Mouse (Mus musculus) kidney, embryonic 14.5 days (tissue): ENCODE results near the gene Tom1l2. TPM values are rescaled to one million over a fixed set of nuclear protein-coding genes. Genes with fewer than 3 reads are reported as not detected.

Source experiments
- ATAC-seq: fragments of 200-750 bp; cut with Nextera tagmentation; 2 replicates; pipeline ENCODE4 v1.8.0; 2017; ENCODE audit warnings: moderate number of reproducible peaks, mild to moderate bottlenecking, moderate TSS enrichment, moderate library complexity; ENCODE audit not compliant: low FRiP score, low TSS enrichment
- H3K27ac ChIP-seq: fragments of 300-500 bp; sonication (generic); 2 replicates; pipeline ENCODE4 v1.5.1; 2014; ENCODE audit warnings: low read depth, mild to moderate bottlenecking, low read length, moderate library complexity, mixed read lengths
- H3K27me3 ChIP-seq: fragments of 300-500 bp; sonication (generic); 2 replicates; pipeline ENCODE4 v1.6.1; 2014; ENCODE audit warnings: mild to moderate bottlenecking, low read length; ENCODE audit not compliant: control insufficient read depth, insufficient read depth
- H3K36me3 ChIP-seq: fragments of 300-500 bp; sonication (generic); 2 replicates; pipeline ENCODE4 v1.6.1; 2014; ENCODE audit warnings: low read length, mixed read lengths; ENCODE audit not compliant: control insufficient read depth, insufficient read depth
- H3K4me1 ChIP-seq: fragments of 300-500 bp; sonication (generic); 2 replicates; pipeline ENCODE4 v1.6.1; 2014; ENCODE audit warnings: low read length, mixed read lengths; ENCODE audit not compliant: control insufficient read depth, insufficient read depth
- H3K4me2 ChIP-seq: fragments of 300-500 bp; sonication (generic); replicated peaks from 2 replicates; pipeline ENCODE4 v1.6.1; 2014; ENCODE audit warnings: low read depth, mild to moderate bottlenecking, low read length
- H3K4me3 ChIP-seq: fragments of 300-500 bp; sonication (generic); 2 replicates; pipeline ENCODE4 v1.5.1; 2014; ENCODE audit warnings: mild to moderate bottlenecking, low read length
- H3K9ac ChIP-seq: fragments of 300-500 bp; sonication (generic); 2 replicates; pipeline ENCODE4 v1.6.1; 2014; ENCODE audit warnings: low read depth, mild to moderate bottlenecking, low read length, moderate library complexity
- H3K9me3 ChIP-seq: fragments of 300-500 bp; sonication (generic); 2 replicates; pipeline ENCODE4 v1.6.1; 2016; ENCODE audit warnings: low read length; ENCODE audit not compliant: control insufficient read depth
- WGBS: fragments of 180-500 bp; shearing (Covaris S2); extraction: QIAGEN DNeasy Blood & Tissue Kit; methylation state at CpG from one replicate; pipeline ENCODE4 v1.1.7; 2014; 5-methylcytosine and 5-hydroxymethylcytosine counted together
- polyA plus RNA-seq: library from polyadenylated mRNA; unstranded; fragments of >200 nt; fragmentation: Nextera tagmentation; extraction: Ambion mirVana; gene quantifications from 2 replicates; pipeline ENCODE4 v1.2.1, GENCODE M21; 2014

Gene Tom1l2
- polyA plus RNA-seq, 1 experiment from 2014 or later = 19.3 TPM

- Histone ChIP-seq H3K4me3 (no peak overlapping the region), H3K4me1 (peaks cover 5% of the 10 kb centered on the region; the same call in 1 of the 2 replicates), H3K9me3 (no peaks in the 10 kb centered on the region), H3K9ac (no peak overlapping the region), H3K4me2 (no peak overlapping the region), H3K27ac (no peak overlapping the region), H3K36me3 (peaks cover 4% of the 10 kb centered on the region; the same call in 1 of the 2 replicates), H3K27me3 (no peaks in the 10 kb centered on the region)
- ATAC-seq = no peak
- WGBS = 52% methylated on average over 6 of the region's 6 CpGs
Observed at GRCm38 (mm10) chr11:60256176-60256681, 96.5 kb downstream of the Tom1l2 start.

DNA sequence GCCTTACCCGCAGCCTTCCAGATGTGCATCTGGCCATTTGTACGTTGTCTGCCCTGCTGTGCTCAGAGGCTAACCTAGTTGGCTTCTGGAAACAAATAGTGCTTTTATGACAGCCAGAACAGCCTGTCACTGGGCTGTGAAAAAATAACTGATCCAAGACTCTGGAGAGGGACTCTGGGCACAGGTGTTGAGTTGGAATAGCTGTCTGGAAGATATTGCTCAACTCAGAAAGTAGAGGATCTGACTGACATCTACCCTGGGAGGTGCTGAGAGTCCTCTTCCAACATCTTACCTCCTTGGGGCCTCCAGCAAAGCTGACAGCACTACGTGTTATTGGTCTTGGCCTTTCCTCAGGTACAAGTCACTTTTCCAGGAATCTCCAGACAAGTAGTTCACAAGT is 97.1 kb downstream of the Tom1l2 start:
- WGBS = 78% methylated on average over 3 of the region's 3 CpGs
- no peaks in the 10 kb centered on the region for H3K27me3 ChIP-seq
- no peaks in the 10 kb centered on the region for H3K9me3 ChIP-seq
- H3K4me3 ChIP-seq = no peak overlapping the region
- no peak overlapping the region for H3K4me2 ChIP-seq
- no peak overlapping the region for H3K9ac ChIP-seq
- peaks cover 5% of the 10 kb centered on the region; the same call in 1 of the 2 replicates for H3K4me1 ChIP-seq
- peaks cover 4% of the 10 kb centered on the region; the same call in 1 of the 2 replicates for H3K36me3 ChIP-seq
- H3K27ac ChIP-seq = no peak overlapping the region
- no peak for ATAC-seq

- peaks cover 5% of the 10 kb centered on the region; the same call in 1 of the 2 replicates for H3K4me1 ChIP-seq
- no peaks in the 10 kb centered on the region for H3K9me3 ChIP-seq
- ATAC-seq = no peak
- no peak overlapping the region for H3K4me3 ChIP-seq
- no peaks in the 10 kb centered on the region for H3K27me3 ChIP-seq
- no peak overlapping the region for H3K4me2 ChIP-seq
- 86% methylated on average over 3 of the region's 3 CpGs for WGBS
- H3K9ac ChIP-seq = no peak overlapping the region
- no peak overlapping the region for H3K27ac ChIP-seq
- peaks cover 4% of the 10 kb centered on the region; the same call in 1 of the 2 replicates for H3K36me3 ChIP-seq
Observed at GRCm38 (mm10) chr11:60255181-60255580, 97.5 kb downstream of the Tom1l2 start.

GRCm38 (mm10) chr11:60254308-60254707 is 98.4 kb downstream of the Tom1l2 start:
- no peak overlapping the region for H3K4me3 ChIP-seq
- no peaks in the 10 kb centered on the region for H3K9me3 ChIP-seq
- H3K9ac ChIP-seq = no peak overlapping the region
- peaks cover 4% of the 10 kb centered on the region; the same call in 1 of the 2 replicates for H3K36me3 ChIP-seq
- no peak overlapping the region for H3K27ac ChIP-seq
- 80% methylated on average over 5 of the region's 5 CpGs for WGBS
- no peak overlapping the region for H3K4me2 ChIP-seq
- ATAC-seq = no peak
- peaks cover 5% of the 10 kb centered on the region; the same call in 1 of the 2 replicates for H3K4me1 ChIP-seq
- no peaks in the 10 kb centered on the region for H3K27me3 ChIP-seq

GRCm38 (mm10) chr11:60253546-60253945 is 99.2 kb downstream of the Tom1l2 start:
- Histone ChIP-seq H3K4me3 (no peak overlapping the region), H3K4me1 (peaks cover 5% of the 10 kb centered on the region; the same call in 1 of the 2 replicates), H3K9ac (no peak overlapping the region), H3K4me2 (no peak overlapping the region), H3K27me3 (no peaks in the 10 kb centered on the region), H3K27ac (no peak overlapping the region), H3K36me3 (peaks cover 4% of the 10 kb centered on the region; the same call in 1 of the 2 replicates), H3K9me3 (no peaks in the 10 kb centered on the region)
- no peak for ATAC-seq
- 95% methylated on average over 2 of the region's 2 CpGs for WGBS

DNA sequence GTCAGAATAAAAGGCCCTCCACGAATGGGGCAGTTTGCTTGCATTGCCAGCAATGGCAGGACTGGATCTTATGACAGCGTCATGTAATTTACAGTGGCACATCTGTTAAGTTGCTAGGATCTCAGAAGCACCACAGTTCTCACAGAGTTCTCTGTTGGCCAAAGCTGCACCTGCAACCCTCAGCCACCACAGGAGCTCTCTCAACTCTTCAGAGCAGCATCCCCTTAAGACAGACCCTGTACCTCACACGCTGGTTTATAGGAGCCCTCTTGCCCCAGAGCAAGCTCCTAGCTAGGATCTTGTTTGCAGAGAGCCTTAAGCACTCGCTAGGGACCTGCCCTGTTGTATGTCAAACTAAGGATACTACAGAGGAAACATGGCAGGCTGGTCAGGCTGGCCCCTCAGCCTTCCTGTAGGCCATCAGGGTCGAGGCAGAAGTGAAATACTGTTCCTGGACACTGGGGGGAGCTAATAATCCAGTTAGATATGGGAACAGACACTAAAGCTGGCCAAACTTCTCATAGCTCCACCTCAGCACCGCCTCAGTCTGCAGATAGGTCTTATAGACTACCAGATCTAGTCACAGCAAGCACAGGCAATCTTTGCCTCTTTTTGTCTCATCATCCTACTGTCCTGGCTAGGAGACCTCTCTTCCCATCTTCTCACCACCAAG is 101.6 kb downstream of the Tom1l2 start:
- no peak overlapping the region for H3K4me2 ChIP-seq
- H3K4me1 ChIP-seq = peaks cover 4% of the 10 kb centered on the region; the same call in 1 of the 2 replicates
- ATAC-seq = peak; percentile 60; the same call in 1 of the 2 replicates
- H3K36me3 ChIP-seq = peaks cover 4% of the 10 kb centered on the region; the same call in 1 of the 2 replicates
- H3K9ac ChIP-seq = no peak overlapping the region
- no peaks in the 10 kb centered on the region for H3K9me3 ChIP-seq
- no peaks in the 10 kb centered on the region for H3K27me3 ChIP-seq
- H3K27ac ChIP-seq = no peak overlapping the region
- WGBS = 59% methylated on average over 6 of the region's 6 CpGs
- no peak overlapping the region for H3K4me3 ChIP-seq

DNA sequence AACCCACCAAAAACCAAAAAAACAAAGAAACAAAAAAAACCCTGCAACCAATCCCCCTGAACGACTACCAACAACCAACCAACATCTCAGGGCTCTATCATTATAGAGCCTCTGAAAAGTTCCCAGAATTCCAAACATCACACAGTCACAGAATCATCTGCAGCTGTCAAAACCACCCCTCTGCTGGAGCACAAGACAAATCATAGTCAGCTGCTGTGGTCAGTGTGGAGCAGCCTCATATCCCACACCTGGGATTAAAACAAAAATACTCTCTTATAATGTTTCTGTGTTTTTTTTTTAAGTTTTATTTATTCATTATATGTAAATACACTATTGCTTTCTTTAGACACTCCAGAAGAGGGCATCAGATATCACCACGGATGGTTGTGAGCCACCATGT is 102.8 kb downstream of the Tom1l2 start:
- Histone ChIP-seq H3K4me2 (no peak overlapping the region), H3K4me3 (no peak overlapping the region), H3K9me3 (no peaks in the 10 kb centered on the region), H3K4me1 (0 out of 2 replicates have a peak, but pooled peaks cover 3% of the 10 kb centered on the region), H3K36me3 (peaks cover 10% of the 10 kb centered on the region; the same call in 1 of the 2 replicates), H3K27ac (no peak overlapping the region), H3K9ac (no peak overlapping the region), H3K27me3 (no peaks in the 10 kb centered on the region)
- ATAC-seq = no peak
- 87% methylated on average over 2 of the region's 2 CpGs for WGBS

GRCm38 (mm10) chr11:60248596-60249404 is 103.9 kb downstream of the Tom1l2 start:
- Histone ChIP-seq H3K4me1 (0 out of 2 replicates have a peak, but pooled peaks cover 3% of the 10 kb centered on the region), H3K27ac (no peak overlapping the region), H3K4me2 (no peak overlapping the region), H3K9me3 (no peaks in the 10 kb centered on the region), H3K36me3 (peaks cover 7% of the 10 kb centered on the region; the same call in 1 of the 2 replicates), H3K9ac (no peak overlapping the region), H3K27me3 (no peaks in the 10 kb centered on the region), H3K4me3 (no peak overlapping the region)
- 43% methylated on average over 13 of the region's 13 CpGs for WGBS
- ATAC-seq = no peak
